Mouse (Mus musculus): ENCODE results near the gene Krtap20-2.

- TF ChIP-seq GATA1 (IDR thresholded peaks at IDR 0.05; ENCODE audit: low read length) (no peak), TAL1 (IDR thresholded peaks at IDR 0.05; ENCODE audit: low read length) (no peak)
Observed at GRCm38 (mm10) chr16:89188621-89189020, 17.0 kb upstream of the Krtap20-2 start.
